Mouse (Mus musculus): ENCODE data around the gene Mdm4. TPM values are rescaled to one million over a fixed set of nuclear protein-coding genes. Genes with fewer than 3 reads are reported as not detected.

Mdm4 gene
- 10 to 100 TPM; 23.7 to 25.9 TPM for total RNA-seq (2021)
- 22.9 and 43.2 TPM in 2 replicates for polyA plus RNA-seq (2012; rRNA removed)
- long read RNA-seq, full-length matches to known transcripts, result 4 of 5 reads
- long read RNA-seq, partial matches to known transcripts, result 0 of 5 reads
- long read RNA-seq, other reads (novel, unspliced or antisense), result 1 of 5 reads

DNA sequence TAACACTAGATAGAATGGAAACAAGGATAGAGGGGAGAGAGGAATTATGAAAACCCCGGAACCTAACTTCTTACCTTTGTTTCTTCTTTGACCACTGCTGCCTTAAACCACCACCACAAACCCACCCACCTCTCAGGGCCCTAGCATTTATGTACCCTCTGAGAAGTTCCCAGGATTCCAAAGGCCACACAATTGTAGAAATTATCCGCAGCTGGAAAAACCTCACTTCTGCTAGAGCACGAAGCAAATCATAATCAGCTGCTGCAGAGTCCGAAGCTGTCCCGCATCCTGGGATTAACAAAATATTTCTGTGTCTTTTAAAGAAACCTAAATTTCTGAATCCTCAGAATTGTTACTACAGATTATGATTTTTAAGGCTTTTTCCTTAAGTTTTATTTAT is at the start of gene Mdm4:
Gene Mdm4, minus strand, starts transcription at position 101 of the 400 bp plus-strand sequence.
- H3K27ac ChIP-seq, result no peak within 1 kb of the TSS
- H3K79me2 ChIP-seq (replicated peaks; ENCODE audit: control insufficient read depth, insufficient read depth, low read length), result no peaks in the 10 kb centered on the region
- TF ChIP-seq POLR2A (IDR thresholded peaks at IDR 0.05; ENCODE audit: insufficient read depth, low read depth, low read length) (no peak), CTCF (IDR thresholded peaks at IDR 0.05) (no peak), EP300 (IDR thresholded peaks at IDR 0.05; ENCODE audit: insufficient read depth, low read depth, low read length) (no peak)
- no peaks in the 10 kb centered on the region for H3K27me3 ChIP-seq (ENCODE audit: control insufficient read depth, insufficient read depth, low read length)
- no peak for DNase-seq
- H3K4me3 ChIP-seq, result no peak within 1 kb of the TSS
- intact Hi-C loops (cut with DNase I), result no loop called here
- H3K4me1 ChIP-seq (ENCODE audit: control insufficient read depth, insufficient read depth, low read length), result no peaks in the 10 kb centered on the region; the same call in 1 of the 2 replicates
- WGBS, result 95% methylated on average over 5 of the region's 5 CpGs
- H3K36me3 ChIP-seq (ENCODE audit: control insufficient read depth, insufficient read depth, low read length), result no peaks in the 10 kb centered on the region
- no peak within 1 kb of the TSS for H3K9ac ChIP-seq (ENCODE audit: low read depth, low read length)

DNA sequence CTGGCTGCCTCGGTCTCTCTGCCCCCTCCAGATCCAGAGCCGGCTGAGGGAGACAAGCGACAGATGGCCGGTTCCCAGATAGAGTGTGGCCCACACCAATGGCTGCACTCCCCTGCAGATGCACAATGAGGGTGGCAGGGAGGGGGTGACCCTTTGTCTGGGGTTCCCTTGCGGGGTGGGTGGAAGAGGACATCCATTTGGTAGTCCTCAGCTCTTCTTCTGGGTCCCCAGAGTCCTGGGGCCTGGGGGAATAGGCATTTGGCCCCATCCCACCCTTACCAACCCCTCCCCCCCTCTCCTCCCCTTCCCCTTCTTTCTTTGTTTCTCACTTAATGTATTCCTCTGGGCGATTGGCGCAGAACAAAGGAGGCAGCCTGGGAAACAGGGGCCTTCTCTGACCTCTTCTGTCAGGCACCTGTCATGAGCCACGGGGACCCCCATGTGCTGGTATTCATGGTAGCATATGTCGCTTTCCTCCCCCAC is 49.8 kb upstream of the Mdm4 start:
- Histone ChIP-seq H3K4me3 (no peak overlapping the region), H3K9ac (ENCODE audit: low read depth, low read length) (no peak overlapping the region), H3K4me1 (ENCODE audit: control insufficient read depth, insufficient read depth, low read length) (peaks cover 21% of the 10 kb centered on the region), H3K79me2 (replicated peaks; ENCODE audit: control insufficient read depth, insufficient read depth, low read length) (no peaks in the 10 kb centered on the region), H3K27ac (no peak overlapping the region), H3K36me3 (ENCODE audit: control insufficient read depth, insufficient read depth, low read length) (peaks cover 19% of the 10 kb centered on the region), H3K27me3 (ENCODE audit: control insufficient read depth, insufficient read depth, low read length) (no peaks in the 10 kb centered on the region)
- WGBS, result 77% methylated on average over 9 of the region's 9 CpGs
- intact Hi-C loops (cut with DNase I), result no loop called here
- DNase-seq, result no peak
- TF ChIP-seq CTCF (IDR thresholded peaks at IDR 0.05) (no peak), POLR2A (IDR thresholded peaks at IDR 0.05; ENCODE audit: insufficient read depth, low read depth, low read length) (no peak), EP300 (IDR thresholded peaks at IDR 0.05; ENCODE audit: insufficient read depth, low read depth, low read length) (no peak)

DNA sequence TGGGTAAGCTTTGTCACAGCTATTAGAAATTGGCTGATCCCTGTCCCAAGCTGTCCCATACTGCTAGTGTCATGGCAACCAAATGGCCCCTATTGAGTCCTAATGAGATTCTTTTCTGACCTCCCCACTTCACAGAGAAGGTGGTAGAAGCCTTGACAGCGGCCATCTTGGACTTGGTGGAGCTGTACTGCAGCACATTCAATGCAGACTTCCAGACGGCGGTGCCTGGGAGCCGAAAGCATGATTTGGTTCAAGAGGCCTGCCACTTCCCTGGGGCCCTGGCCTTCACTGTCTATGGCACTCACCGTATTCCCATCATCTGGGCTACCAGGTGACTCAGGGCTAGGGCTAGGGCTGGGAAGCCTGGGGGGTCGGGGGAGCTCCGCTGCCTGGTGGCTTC is 49.1 kb upstream of the Mdm4 start:
- no peaks in the 10 kb centered on the region for H3K79me2 ChIP-seq (replicated peaks; ENCODE audit: control insufficient read depth, insufficient read depth, low read length)
- 97% methylated on average over 7 of the region's 7 CpGs for WGBS
- no peaks in the 10 kb centered on the region for H3K27me3 ChIP-seq (ENCODE audit: control insufficient read depth, insufficient read depth, low read length)
- DNase-seq, result no peak
- no peak for TF ChIP-seq CTCF (IDR thresholded peaks at IDR 0.05)
- TF ChIP-seq POLR2A (IDR thresholded peaks at IDR 0.05; ENCODE audit: insufficient read depth, low read depth, low read length), result no peak
- no peak for TF ChIP-seq EP300 (IDR thresholded peaks at IDR 0.05; ENCODE audit: insufficient read depth, low read depth, low read length)
- H3K9ac ChIP-seq (ENCODE audit: low read depth, low read length), result no peak overlapping the region
- no peak overlapping the region for H3K27ac ChIP-seq
- no peak overlapping the region for H3K4me3 ChIP-seq
- intact Hi-C loops (cut with DNase I), result no loop called here
- peaks cover 21% of the 10 kb centered on the region for H3K36me3 ChIP-seq (ENCODE audit: control insufficient read depth, insufficient read depth, low read length)
- peaks cover 22% of the 10 kb centered on the region for H3K4me1 ChIP-seq (ENCODE audit: control insufficient read depth, insufficient read depth, low read length)

DNA sequence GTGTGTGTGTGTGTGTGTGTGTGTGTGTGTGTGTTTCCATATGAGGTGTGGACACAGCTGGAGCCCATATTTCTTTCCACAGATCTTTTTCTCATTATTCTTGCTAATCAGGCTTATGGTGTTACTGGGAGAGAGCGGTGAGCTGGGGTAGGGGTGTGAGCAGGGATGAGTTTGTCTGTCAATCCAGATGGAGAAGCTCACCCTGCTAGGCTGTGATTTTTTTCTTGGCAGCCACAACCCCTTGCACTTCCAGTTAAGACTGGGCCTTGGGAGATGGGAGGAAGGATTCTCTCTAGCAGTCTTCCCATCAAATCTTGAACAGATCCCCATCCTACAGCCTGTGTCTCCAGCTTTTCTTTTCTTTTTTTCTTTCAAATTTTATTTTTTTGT is 48.0 kb upstream of the Mdm4 start:
- intact Hi-C loops (cut with DNase I), result no loop called here
- TF ChIP-seq POLR2A (IDR thresholded peaks at IDR 0.05; ENCODE audit: insufficient read depth, low read depth, low read length), result no peak
- no peak for TF ChIP-seq CTCF (IDR thresholded peaks at IDR 0.05)
- TF ChIP-seq EP300 (IDR thresholded peaks at IDR 0.05; ENCODE audit: insufficient read depth, low read depth, low read length), result no peak
- Histone ChIP-seq H3K9ac (ENCODE audit: low read depth, low read length) (no peak overlapping the region), H3K79me2 (replicated peaks; ENCODE audit: control insufficient read depth, insufficient read depth, low read length) (no peaks in the 10 kb centered on the region), H3K36me3 (ENCODE audit: control insufficient read depth, insufficient read depth, low read length) (peaks cover 24% of the 10 kb centered on the region), H3K27me3 (ENCODE audit: control insufficient read depth, insufficient read depth, low read length) (no peaks in the 10 kb centered on the region), H3K4me3 (no peak overlapping the region), H3K4me1 (ENCODE audit: control insufficient read depth, insufficient read depth, low read length) (peaks cover 25% of the 10 kb centered on the region), H3K27ac (peak overlapping the region; percentile 17; the same call in 1 of the 2 replicates)
- no peak for DNase-seq
- WGBS, result 46% methylated on average over 1 of the region's 1 CpGs

DNA sequence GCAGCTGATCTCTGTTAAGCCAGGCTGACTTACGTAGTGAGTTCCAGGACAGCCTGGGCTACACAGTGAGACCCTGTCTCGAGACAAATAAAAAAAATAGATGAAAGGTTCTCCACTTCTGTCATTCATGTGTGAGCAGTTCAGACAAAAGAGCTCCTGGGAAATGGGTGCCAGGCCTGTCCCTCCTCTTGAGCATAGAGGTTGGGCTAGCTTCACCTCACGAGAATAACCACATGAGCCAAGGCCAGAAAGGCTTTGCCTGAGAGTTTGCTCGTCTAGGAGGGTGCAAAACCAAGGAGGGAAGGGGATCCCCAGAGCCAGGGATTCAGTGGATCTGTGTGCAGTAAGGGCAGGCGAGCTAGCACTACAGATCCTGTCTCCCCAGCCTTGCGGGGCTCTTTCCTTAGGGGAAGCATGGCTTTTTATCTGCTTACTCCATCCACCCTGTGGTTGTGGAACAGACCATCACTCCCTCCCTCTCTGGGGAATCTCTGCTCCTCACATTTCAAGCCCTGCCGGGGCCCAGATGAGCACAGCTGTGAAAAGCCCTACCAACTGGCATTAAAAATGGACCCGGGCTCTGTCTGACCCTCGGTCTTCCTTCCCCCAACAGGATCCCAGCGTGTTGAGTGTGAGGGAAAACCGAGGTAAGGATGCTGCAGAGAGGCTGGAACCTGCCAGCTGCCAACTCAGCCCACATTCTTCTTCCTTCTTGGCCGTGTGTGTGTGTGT is 47.4 kb upstream of the Mdm4 start:
- WGBS, result 40% methylated on average over 12 of the region's 12 CpGs
- peak in 1 of 2 experiments; percentile 40 for DNase-seq

More for the DNA sequence above, 47.4 kb upstream of the Mdm4 start:
- no peak overlapping the region for H3K4me3 ChIP-seq
- peak overlapping the region; percentile 94 for H3K27ac ChIP-seq
- no peak for TF ChIP-seq POLR2A (IDR thresholded peaks at IDR 0.05; ENCODE audit: insufficient read depth, low read depth, low read length)
- TF ChIP-seq CTCF (IDR thresholded peaks at IDR 0.05), result no peak
- no peak for TF ChIP-seq EP300 (IDR thresholded peaks at IDR 0.05; ENCODE audit: insufficient read depth, low read depth, low read length)
- no peaks in the 10 kb centered on the region for H3K79me2 ChIP-seq (replicated peaks; ENCODE audit: control insufficient read depth, insufficient read depth, low read length)
- intact Hi-C loops (cut with DNase I), result no loop called here
- H3K9ac ChIP-seq (ENCODE audit: low read depth, low read length), result no peak overlapping the region
- H3K4me1 ChIP-seq (ENCODE audit: control insufficient read depth, insufficient read depth, low read length), result peaks cover 27% of the 10 kb centered on the region
- no peaks in the 10 kb centered on the region for H3K27me3 ChIP-seq (ENCODE audit: control insufficient read depth, insufficient read depth, low read length)
- peaks cover 21% of the 10 kb centered on the region for H3K36me3 ChIP-seq (ENCODE audit: control insufficient read depth, insufficient read depth, low read length)
